Mouse (Mus musculus) CD4-positive, CD25-positive, alpha-beta regulatory T cell, adult 2 months (primary cell): ENCODE measurements around the gene Matn1.

Source experiments
- DNase-seq: peaks from one replicate; pipeline ENCODE4 v3.0.0-alpha.2; 2012; ENCODE audit warnings: low read depth, low spot score

The Matn1 gene

DNA sequence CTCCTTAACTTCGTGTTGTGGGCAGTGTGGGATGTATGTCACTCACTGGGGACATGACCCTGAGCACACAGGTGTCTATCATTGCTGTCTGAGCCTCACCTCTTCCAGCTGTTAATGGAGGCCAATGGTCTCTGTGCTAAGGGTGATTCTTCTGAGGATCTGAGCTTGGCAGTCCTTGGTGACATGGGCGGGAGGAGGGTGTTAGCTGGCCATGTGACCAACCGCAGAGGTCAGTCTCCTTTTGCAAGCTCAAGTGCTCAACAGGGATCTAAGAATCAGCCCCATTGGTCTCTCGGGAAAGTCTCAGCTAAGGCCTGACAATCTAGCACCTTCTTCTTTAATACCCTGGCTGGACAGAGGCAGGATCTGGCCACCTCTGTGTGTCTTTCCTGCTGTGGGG is 26.6 kb upstream of the Matn1 start:
- no peak for DNase-seq

DNA sequence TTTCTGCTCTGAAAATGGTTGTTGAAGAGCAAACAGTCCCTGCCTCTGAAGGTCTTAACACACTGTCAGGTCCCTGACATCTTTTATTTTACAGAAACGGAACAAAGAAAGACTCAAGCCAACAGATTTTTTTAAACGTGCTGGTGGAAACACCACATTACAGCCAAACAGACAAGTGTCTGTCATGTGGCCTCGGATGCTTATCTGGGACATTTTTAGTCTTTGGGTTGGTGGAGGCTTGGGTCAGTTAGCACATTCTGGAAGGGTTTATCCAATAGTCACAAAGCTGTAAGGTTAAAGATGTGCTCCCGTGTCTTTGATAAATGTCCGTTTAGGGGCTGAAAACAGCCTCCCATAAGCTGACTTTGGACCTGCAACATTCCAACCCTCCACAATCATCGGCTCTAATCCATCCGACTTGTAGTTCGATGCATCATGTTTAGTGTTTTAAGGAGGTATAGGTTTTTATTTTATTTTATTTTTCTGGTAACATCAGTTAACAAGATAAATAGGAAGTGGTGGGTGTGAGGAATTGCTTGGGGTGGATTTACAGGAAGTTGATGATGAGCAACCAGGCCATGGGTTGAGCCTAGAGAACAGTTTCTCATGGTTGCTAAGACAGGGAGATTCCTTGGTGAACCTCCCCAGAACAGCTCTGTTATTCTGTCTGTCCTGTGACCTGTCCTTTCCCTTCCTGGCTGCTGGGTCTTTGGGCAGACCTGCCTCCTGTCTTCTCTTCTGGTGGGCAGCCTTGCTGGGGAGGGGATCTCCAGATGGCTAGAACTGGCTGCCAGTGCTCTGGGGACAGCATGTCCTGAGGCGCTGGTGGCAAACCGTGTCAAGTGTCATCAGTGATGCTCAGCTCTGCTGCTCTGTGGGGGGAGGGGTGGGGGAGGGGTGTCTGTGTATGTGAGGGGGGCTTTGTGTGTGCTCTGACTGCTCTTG is 25.1 kb upstream of the Matn1 start:
- DNase-seq, result peak; percentile 59

DNA sequence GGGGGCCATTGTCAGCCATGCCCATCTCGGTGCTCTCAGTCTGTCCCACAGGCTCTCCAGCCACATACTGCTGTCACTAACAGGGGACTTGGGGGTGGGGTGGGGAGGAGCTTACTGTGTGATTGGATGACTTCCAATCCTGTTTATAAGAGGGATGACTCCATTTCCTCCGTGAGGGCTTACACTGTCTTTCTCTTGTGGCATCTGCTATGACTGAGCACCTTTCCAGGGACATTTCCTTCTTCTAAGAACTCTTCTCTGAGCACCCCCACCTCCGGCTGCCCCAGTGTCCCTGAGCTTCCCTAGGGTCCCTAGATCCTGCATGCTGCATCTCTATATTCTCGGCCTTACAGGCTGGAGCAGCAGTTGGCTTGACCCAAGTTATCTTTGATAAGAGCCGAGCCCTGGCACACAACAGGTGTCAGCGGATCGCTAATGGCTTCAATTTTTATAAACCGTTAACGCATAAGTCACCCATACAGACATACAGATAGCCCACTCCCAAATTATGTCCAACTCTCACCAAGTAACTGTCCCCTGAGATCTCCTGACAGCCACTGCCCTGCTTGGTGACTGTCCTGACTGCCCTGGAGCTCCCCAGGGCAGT is 24.3 kb upstream of the Matn1 start:
- DNase-seq, result peak; percentile 38

DNA sequence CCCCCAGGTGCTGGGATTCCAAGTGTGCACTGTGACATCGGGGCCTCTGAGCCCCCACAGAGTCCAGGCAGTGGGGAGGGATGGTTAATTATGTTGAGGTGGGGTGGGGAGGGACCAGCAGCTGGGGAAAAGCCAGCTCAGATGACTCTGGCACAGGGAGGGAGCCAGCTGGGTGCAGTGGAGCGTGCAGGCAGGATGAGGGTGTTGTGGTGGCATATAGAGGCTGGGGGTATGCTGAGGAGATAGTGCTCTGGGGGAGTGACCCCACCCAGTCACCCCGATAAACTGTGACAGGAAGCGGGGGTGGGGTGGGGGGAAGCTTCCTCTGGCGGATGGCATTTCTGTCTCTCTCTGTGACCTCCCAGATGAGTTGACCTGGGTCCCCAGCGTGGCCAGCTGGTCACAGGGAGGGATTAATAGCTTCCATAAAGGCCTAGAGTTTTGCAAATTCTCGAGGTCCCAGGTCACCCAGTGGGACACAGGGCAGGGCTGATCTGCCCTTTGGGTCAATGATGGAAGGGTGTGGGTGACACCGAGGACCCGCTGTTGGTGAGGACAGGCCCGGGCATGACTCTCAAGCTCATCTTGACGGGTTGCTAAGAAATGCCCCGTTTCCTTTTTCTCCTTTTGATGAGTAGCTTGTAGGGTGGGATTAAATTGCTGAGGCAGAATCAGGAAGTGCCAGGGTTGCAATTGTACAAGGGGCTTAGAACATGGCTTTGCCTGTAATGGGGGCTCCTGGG is 23.1 kb upstream of the Matn1 start:
- peak; percentile 74 for DNase-seq

DNA sequence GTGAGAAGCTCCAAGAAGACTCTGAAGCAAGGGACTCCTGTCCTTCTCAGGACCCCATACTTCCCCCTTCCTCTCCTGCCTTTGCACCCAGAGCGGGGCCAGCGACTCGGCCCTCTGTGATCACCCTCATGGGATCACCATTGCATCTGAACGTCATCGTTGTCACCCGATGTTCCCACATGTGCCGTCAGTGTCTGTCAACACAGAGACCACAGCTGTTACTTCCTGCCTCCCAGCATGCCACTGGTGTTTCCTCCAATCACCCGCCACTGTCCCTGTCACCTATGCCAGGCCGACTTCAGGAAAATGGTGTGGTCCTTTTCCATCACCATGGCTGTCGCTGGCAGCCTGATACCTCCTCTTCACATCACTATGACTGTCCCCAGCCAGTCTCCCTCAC is 22.2 kb upstream of the Matn1 start:
- DNase-seq, result peak; percentile 69

DNA sequence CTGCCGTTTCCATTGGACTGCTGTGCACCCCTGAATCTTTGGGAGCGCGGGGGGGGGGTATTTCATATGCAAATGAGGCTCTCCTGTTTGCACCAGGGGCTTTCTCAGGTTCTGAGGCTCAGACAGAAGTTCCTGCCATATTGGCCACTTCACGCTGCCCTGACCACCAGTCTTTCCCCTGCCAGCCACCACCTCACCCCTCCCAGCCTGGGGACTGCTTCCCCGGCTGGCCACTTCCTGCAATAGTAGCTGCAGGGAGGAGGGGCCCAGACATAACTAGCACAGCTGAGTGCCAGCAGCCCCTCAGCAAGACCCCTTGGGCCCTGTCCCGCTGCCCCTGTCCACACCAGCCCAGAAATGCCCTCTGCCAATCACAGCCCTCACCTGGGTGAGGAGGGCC is 17.9 kb upstream of the Matn1 start:
- no peak for DNase-seq

DNA sequence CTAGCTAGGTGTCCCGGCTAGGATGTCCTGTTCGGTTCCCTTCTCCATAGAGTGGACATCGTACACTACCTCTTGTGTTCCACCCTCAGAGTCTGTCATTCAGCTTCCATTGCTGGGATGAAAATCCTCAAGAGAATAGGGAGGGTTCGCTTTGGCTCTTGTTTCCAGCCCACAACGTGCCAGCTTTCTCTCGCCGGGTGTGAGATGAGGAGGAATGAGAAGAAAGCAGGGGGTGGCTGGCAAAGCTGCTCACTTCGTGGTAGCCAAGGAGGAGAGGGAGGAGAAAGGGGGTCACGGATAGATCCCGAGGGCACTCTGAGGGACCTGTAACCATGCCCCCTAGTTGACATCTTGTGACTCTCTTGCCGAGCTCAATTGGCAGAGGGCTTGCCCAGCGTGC is 16.4 kb upstream of the Matn1 start:
- DNase-seq, result no peak

DNA sequence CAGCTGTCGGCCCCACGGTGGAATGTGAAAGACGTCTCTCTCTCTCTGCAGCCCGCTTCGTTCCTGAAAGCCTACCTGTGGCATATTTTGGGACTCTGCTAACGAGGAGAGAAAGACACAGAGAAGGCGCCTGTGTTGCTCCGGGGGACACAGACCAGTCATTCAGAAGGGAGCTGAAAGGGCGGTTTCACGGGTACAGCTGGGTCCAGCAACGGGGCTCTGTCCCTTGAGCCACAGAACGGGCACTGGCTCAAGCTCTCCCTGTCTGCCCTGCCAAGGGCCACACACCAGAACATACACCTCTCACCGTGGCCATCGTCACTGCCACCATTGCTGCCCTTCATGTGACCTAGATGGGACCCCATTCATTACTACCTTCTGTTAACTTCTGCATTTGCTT is 1.5 kb upstream of the Matn1 start:
- DNase-seq, result no peak

DNA sequence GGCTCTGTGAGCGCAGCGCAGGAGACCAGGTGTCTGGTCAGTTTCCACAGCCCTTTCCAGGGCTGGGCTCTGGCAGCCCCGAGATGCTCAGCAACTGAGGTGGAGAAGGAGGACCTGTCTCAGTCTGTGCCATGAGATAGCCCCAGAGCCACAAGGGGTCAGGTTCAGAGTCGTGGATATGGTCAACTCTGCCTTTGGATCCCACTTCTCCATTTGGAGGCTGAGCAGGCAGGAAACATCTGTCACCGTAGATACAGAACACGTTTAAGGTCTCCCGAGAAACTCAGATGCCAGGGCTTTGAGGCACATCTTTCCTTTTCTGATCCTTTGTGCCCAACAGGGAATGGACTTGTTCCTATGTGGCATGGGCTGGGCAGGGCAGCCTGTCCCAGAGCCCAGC is 594 bp downstream of the Matn1 start:
- no peak for DNase-seq

DNA sequence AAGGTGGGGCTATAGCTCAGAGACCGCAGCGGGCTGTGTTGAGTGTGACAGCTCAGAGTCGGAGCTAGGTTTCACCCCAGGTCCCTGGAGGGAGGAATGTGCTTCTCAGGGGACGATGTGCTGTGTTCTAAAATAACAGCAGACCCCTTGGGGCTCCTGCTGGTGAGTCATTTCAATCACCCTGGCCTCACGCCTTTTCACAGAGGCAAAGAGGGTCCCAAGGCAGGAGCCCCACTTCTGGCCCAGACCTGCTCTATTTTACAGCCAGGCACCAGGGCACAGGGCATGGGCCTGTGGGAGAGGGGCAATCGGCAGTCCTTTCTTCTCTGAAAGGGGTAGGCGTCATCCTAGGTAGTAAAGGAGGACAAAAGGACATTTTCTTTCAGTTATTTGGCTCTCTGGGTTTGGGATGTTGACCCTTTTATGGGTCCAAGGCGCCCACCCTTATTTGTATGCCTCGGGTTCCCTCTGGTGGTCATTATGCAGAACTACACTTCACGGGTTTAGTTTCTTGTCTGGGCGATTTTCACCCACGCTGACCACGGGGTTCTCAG is 3.0 kb downstream of the Matn1 start:
- peak; percentile 63 for DNase-seq

DNA sequence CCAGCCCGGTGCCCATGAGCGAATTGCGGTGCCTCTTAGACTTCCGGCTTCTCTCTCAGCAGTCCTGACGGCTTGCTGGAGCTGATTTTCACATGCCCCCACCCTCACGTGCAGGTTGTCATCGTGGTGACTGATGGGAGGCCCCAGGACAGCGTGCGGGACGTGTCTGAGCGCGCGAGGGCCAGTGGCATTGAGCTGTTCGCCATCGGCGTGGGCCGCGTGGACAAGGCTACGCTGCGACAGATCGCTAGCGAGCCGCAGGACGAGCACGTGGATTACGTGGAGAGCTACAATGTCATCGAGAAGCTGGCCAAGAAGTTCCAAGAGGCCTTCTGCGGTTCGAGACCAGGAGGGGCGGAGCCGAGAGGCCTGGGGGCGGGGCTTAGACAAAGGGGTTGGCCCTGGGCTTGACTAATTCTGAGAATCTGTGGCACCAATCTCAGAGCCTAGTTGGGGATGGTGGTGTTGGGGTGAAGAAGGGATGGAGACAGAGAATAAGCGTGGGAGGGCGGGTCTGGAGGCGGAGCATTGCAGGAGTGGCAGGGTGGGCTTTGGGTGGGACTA is 5.7 kb downstream of the Matn1 start:
- DNase-seq, result no peak

DNA sequence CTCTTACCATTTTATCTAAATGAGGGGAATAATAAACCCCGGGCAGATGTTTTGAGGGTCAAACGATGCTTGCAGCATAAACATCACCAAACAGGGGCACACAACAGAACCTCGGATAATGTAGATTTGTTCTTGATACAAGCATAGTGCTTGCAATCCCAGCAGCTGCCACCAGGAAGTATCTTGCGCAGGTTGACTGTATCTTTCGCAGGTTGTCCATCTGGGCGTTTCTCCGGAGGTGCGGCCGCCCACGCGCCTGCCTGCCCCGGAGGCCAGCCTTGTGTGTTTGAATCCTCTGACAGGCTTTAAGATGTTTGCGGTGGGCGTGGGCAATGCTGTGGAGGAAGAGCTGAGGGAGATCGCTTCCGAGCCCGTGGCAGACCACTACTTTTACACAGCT is 8.3 kb downstream of the Matn1 start:
- DNase-seq, result peak; percentile 78

DNA sequence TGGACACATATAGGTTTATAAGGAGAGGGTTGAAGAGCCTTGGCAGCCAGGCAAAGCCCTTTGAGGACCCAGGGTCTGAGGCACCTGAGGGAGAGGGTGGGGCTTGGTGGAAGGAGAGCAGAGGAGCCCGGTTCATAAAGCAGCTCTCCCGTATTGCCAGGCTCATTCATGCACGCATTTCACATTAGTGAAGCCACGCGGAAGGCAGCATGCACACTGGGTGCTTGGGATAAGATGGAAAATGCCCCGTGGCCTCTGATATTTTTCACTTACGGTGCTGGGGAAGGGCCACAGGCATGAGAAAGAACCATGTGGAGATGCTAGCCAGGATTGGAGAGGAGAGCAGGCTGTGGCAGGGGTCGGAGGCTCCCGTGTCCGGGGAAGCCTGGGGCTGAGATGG is 13.0 kb downstream of the Matn1 start:
- no peak for DNase-seq

DNA sequence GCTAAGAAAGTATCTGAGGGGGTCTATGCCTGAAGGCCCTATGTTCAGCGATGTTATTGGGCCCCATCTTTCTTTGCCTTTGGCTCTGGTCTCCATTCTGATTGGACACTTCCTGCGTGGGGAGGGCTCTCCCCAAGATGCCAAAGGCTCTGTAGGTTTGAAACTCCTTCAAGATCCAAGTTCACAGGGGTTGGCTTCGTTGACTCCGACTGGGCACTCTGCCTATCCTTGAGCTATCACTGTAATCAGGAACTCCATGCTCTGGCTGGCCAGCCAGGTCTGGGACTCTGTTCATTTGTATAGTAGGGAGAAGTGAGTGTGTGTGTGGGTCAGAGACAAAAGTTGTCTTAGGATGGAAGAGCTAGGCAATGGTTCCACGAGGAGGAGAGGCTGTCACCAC is 14.6 kb downstream of the Matn1 start:
- no peak for DNase-seq

DNA sequence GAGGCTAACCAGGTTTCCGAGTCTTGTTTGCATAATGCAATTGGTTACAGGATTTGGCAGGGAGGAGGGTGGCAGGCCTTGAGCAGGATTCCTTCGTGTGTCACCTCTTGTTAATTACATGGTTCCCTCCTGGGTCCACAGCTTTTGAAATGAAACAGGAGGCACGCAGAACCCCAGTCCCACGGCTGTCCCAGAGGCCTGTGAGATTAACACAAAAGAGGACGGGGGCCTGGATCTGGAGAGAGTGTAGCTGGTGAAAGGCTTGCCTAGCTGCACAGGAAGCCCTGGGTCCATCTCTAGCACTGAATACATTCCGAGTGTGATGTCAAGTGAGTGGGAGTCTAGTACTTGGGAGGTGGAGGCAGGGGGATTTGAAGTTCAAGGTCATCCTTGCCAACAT is 15.5 kb downstream of the Matn1 start:
- DNase-seq, result no peak

DNA sequence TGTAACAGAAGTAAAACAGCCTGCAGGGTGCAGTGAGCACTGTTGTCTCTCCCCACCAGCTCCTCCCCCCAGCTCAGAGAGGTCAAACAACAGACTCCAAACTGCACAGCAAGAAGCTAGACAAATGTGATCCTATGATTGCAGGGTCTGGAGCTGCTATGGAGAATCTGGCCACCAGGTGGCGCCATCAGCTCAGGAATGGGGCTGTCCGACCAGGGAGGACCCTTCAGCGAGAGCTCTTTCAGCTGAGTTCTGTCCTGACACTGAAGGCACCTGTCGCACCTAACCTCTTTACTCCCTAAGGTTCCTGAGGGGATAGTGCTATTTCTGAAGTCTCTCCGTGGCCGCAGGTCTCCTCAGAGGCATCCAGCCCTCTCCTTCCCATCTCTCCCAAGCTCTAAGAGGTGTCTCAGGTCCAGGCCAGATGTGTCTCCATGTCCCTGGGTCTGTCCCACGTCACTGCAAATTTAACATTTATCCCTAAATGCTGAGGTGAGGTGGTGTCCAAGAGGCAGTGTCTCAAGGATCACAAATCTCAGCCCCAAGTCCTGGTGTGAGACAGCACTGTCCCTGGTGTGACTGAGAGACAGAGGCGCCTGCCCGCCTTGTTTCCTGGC is 16.0 kb downstream of the Matn1 start:
- DNase-seq, result peak; percentile 83

DNA sequence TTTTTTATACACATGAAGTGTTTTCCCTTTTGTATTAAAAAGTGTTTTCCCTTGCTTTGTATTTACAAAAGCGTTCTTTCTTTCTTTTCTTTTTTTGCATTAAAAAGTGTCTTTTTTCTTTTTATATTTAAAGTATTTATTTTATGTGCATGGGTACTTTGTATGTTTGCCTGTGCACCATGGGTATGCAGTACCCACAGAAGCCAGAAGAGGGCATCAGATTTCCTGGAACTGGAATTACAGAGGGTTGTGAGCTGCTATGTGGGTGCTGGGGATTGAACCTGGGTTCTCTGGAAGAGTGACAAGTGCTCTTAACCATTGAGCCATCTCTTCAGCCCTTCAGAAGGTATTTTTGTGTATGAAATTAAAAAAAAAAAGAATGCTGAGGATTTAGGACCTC is 27.1 kb downstream of the Matn1 start:
- DNase-seq, result no peak

DNA sequence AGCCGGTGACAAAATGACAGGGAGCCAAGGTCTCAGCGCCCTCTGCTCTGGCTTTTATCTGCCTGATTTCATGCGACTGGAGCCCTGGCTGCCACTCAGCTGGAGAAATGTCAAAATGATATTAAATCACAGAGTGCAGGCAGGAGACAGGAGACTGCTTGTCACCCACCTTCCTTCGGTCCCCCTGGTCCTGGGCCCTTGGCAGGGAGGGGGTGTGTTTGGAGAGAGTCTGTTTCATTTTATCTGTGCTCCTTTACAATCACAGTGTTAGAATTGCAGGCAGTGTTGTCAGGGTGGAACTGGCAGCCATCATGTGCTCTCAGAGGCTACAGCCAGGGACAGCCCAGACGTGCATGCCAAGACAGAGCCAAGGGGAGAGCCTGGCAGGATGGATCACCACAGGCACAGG is 28.2 kb downstream of the Matn1 start:
- no peak for DNase-seq

DNA sequence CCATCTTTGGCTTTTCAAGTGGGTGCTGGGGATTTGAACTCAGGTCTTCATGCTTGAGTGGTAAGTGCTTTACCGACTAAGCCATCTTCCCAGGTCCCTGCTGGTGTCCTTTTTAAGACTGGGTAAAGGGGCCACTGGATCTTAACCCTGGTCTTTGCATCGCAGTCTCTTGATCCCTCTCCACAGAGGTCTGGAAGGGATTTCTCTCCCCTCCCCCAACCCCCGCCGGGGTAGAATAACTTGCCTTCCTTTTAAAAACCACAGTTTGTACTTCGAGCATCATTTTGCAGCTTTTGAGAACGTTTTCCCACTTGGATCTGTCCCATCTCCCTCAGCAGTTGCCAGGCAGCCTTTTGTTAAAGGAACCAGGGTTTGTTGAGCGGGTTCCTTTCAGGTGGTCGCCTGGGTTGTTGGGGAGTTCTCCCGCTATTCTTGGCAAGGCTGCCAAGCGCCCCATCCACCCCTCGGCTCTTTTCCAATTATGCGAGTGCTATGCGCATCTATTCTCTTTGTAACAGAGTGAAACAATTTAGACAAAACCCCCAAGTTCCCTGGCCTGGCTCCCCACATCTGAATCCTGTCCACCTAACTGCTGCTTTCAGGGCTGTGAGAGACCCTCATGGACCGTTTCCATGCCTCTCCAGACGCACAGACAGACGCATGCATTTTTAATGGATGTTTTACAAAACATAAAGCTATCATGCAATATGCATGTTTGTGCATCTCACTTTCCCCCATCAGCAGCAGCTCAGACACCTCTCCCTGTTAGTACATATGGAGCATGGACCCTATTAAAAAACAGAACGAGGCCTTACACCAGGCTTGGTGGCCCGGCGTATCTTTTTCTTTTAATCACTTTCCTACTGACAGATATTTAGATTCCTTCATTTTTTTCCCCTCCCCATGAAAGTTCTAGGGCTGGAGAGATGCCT is 29.4 kb downstream of the Matn1 start:
- DNase-seq, result no peak

DNA sequence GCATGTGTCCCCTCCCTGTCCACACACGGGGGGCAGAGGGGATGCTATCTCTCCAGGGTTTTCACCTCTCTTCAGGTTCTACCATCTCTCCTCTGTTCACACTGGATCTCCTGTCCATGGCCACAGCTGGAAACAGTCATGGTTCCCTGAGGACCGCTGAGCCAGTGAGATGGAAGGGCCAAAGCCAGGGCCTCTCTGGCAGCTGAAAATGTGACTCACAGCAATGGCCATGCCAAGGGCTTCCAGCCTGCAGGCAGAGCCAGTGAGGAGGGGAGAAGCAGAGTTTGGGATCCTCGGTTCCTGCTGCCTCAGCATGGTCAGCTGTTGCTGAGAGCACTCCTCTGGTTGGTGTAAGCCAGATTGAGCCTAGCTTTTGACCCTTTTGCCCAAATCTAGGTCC is 34.8 kb downstream of the Matn1 start:
- no peak for DNase-seq
